Mouse (Mus musculus): ENCODE results near the gene Slc38a3.

Gene Slc38a3

DNA sequence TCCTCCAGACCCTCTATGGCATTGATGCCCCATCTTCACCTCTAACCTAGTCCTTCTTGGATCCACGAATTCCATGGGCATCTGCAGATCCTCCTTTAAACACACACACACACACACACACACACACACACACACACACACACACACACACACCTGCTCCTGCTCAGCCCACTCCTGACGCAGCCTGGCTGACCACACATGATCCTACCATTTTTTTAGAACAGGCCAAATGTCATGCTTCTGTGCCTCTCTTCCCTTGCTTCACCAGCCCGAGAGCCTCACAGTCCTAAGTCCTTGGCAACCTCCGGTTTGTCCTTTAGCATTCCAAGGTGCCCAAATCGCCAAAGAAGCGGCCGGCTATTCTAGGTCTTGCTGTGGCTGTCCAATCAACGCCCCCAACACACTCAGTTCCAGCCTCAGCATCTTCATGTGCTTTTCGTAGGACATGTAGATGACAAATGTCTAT lies at the start of gene Slc38a3:
TSS of gene Slc38a3 (minus strand) at position 51 of the 466 bp plus-strand sequence.
- in situ Hi-C loops (cut with MboI; ENCODE audit: low pct_unique_long_range_greater_than_20kb in 1 of 2, low sequenced_read_pairs in 2 of 2, unreplicated experiment in 1 of 2): no loop called here

DNA sequence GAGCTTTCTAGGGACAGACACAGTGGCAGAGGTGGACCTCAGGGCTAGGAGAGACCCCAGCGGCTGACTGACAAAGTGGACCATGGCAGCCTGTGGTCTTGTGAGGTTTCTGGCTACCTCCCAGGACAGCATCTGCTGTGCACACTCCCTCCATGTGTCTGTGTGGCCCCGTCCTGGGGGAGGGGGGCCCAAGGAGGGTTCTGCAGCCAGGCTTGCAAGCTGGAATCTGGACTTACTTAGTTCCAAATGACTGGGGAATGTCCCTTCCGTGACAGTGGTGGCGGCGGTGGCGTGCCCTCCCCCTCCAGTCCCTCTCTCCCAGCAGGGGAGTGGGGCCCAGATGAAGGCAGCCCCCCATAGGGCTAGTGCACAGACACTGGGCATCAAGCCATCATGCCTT lies 47.6 kb upstream of the Slc38a3 start:
- in situ Hi-C loops (cut with MboI; ENCODE audit: low pct_unique_long_range_greater_than_20kb in 1 of 2, low sequenced_read_pairs in 2 of 2, unreplicated experiment in 1 of 2): no loop called here

DNA sequence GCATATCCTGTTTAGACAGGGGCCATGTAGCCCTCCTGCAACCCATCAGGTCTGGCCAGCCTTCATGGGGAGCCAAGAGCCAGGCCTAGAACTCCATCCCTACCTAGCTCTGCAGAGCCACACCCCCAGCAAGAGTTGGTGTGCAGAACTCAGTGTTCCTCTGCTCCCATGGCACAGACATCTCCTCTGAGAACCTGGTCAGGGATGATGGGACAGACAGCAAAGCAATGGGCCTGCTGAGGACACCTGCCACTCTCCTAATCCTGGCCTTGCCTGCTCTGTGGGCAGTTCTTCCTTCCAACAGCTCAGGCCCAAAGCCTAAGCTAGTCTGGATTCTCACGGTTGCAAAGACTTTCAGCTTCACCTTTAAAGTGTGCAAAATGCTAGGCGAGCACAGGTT lies 46.3 kb upstream of the Slc38a3 start:
- in situ Hi-C loops (cut with MboI; ENCODE audit: low pct_unique_long_range_greater_than_20kb in 1 of 2, low sequenced_read_pairs in 2 of 2, unreplicated experiment in 1 of 2): no loop called here

DNA sequence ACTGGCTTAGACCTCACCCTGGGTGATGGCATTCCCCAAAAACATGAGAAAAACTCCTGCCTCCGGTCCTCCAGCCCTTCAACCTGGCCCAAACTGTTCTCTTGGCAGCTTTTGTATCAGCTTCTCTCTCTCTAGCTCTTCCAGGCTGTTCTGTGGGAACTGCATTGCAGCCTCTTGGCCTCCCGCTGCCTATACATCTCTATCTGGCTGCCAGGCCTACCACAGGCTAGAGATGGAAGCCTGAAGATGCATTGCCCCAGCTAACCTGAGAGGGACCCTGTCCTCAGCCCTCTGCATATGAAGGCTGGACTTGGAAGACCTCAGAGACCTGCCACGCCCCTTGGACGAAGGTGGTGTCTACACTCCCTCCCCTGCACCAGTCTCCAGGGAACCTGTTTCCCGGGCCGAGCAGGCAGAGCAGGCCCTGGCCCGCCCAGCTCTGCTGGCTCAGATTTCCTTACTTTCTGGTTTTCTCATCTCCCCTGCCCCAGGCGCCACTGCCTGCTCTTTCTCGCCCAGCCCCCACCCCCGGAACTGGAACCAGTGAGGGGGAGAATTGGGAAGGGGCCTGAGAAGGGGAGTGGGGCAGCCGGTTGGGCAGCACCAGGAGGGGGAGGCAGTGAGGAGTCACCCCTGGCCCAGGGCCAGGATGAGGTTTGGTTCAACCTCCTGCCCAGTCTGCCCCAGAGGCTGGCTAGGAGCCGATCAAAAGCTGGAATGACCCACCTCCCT lies 45.1 kb upstream of the Slc38a3 start:
- in situ Hi-C loops (cut with MboI; ENCODE audit: low pct_unique_long_range_greater_than_20kb in 1 of 2, low sequenced_read_pairs in 2 of 2, unreplicated experiment in 1 of 2): no loop called here

DNA sequence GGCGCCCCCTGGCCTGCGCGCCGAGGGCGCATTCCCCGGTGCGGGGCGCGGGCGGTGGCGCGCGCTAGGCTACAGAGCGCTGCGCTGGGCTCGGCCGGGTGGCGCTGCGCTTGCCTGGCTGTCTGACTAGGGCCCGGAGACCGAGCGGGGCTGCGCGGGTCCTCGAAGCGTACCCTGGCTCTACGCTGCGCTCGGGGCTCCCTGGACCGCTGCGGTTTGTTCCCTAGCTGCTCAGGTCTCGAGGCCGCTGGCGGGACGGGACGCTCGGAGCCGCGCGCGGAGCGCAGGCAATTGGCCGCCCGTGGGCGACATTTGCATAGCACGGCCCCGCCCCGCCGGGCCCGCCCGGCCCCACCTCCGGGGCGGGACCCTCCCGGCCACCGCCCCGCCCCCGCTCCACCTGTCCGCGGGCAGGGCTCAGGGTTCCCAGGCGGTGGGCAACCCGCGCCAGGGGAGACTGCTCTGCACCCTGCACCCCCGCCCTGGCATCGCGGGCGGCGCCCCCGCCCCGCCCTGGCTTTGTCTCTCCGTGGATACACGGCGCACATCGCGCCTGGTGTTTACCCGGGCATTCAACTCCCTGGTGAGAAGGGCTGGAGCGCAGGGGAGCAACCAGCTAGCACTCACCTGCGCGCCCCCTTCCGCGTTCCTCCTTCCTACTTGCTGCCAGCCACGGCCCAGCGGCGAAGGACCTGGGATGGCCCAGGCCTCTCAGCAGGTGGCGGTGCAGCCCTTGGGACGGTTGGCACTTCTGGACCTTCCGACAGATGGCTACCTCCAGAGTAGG lies 40.6 kb upstream of the Slc38a3 start, which contains the start of gene Sema3f:
TSS of gene Sema3f (minus strand) at position 779 of the 787 bp plus-strand sequence.
- in situ Hi-C loops (cut with MboI; ENCODE audit: low pct_unique_long_range_greater_than_20kb in 1 of 2, low sequenced_read_pairs in 2 of 2, unreplicated experiment in 1 of 2): no loop called here

DNA sequence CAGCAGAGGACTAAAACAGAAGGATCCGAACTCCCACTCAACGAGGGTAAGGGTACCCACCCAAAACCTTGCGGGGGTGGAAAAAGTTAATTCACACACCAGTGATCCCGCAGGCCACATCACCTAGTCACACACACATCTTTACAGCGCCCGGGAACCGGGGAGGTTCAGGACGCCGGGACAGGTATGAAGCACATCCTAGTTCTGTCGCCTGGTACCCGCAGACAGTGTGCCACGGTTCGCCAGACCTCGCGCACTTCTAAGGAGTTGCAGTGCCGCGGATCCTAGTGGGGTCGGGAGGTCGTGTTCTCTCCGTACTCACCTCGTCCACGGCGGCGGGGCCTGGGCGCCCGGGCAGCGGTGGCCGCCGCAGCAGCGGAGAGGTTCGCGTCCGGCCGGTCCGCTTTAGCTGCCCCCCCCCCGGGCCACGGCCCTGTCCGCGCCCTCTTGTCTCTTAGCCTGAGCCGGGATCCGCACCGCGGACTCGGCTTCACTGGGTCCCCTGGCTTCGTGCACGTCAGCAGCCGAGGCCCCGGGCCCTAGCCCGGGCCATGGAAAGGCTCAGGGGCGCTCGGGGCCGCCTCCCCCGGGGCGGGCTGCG lies 39.9 kb upstream of the Slc38a3 start:
- in situ Hi-C loops (cut with MboI; ENCODE audit: low pct_unique_long_range_greater_than_20kb in 1 of 2, low sequenced_read_pairs in 2 of 2, unreplicated experiment in 1 of 2): no loop called here

DNA sequence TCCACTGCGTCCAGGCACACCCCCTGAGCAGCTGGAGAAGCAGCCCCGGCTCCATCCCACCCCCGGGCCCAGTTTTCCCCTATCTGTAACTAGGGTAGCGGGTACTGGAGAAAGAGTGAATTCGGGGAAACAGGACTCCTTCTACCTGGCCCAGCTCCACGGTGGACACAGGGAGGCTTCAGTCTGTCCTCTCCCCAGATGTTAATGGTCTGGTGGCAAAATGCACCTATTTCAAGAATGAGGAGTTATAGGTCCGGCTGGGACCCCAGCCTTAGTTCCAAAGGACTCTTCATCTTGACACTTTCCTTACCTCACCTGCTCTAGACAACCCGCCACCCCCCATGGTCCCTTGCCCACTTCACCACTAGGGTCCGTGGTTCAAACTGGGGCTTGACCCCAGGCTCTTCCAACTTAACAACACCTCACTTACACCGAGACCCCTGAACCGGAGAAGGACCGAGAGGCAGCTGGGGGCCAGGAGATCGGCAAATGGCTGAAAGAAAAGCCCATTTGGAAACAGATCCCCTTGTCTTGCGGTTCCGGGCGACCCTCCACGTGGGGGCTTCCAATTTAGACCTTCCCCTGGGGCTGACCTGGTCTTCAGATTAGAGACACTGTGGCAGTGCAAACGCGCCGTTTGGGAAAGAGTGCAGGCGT lies 39.2 kb upstream of the Slc38a3 start:
- in situ Hi-C loops (cut with MboI; ENCODE audit: low pct_unique_long_range_greater_than_20kb in 1 of 2, low sequenced_read_pairs in 2 of 2, unreplicated experiment in 1 of 2): no loop called here

DNA sequence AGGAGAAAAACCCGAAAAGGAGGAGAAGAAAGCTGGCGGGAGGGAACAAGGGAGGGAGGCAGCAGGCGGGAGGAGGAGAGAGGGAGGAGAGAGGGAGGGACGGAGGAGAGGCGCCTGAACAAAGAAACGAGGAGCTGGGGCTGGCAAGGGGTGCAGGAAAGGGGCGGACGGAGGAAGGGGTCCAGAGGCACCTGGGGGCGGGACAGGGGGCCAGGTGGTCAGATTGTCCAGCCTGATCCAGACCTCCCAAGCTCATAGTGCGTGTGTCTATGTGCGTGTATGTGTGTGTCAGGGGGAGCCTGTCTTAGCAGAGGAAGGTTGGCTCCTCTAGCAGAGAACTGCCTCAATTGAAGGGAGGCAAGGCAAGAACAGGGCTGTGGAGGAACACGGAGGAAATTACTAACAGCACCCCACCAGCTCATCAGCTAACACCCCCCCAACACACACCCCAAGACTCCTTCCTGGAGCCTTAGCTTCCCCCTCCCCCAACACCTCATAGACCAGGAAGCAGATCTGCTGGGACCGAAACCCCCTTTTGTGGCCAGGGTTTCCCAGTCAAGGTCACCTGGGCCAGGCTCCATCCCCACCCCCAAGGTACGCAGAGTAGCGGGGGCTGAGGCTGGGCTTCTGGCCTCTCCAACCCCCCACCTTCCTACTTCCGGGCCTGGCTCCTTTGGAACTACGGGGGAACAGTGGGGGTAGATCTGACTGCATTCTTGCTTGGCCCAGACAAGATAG lies 38.5 kb upstream of the Slc38a3 start:
- in situ Hi-C loops (cut with MboI; ENCODE audit: low pct_unique_long_range_greater_than_20kb in 1 of 2, low sequenced_read_pairs in 2 of 2, unreplicated experiment in 1 of 2): no loop called here

DNA sequence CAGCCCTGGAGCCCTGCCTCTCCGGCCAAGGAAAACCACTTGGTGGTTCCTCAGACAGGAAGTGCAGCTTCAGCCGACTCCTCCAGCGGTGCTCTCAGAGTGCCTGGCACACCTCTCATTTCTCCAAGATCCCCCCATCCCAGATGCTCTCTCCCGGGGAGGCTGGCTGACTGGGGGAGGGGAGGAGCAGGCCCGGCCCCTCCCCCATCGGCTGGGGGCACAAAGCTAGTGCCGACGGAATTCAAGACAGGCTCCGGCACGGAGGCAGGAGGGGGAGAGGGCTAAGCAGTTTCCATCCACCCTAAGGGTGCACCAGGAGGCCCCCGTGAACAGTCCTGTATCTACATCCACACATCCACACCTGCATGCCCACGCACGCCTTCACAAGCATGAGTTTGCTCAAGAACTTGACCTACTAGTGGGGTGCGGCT lies 37.5 kb upstream of the Slc38a3 start:
- in situ Hi-C loops (cut with MboI; ENCODE audit: low pct_unique_long_range_greater_than_20kb in 1 of 2, low sequenced_read_pairs in 2 of 2, unreplicated experiment in 1 of 2): no loop called here

DNA sequence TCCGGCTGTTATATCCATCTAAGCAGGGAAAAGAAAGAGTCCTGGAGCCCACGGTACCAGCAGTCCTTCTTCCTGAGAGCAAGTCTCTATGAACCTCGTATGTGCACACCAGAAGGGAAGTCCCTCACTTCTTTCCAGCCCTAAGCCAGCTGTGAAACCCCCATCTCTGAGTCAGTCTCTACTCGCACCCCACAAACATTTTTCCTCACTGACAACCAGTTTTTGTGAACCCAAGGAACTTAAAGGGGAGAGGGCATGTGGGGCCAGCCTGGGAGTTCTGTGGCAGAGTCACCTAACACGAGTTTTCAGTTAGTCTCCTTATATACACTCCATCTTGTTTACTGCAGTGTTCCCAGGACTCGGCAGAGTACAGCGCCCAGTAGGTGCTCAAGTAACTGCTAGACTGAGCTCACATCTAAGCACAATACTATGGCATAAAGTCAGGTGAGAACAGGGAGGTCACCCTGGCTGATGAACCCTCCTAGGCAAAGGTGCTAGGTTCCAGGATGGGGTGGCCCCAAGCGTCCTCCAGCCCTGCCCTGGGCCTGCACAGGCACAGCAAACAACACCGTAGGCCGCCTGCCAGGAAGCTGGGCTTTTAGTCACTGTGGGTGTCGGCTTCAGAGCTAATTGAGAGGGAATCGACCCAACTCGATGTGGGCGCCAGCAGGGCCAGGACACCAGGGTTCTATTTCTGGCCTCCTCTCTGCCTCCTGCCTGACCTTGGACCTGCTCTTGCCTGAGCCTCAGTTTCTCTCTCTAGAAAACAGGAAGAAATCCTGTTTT lies 34.2 kb upstream of the Slc38a3 start:
- in situ Hi-C loops (cut with MboI; ENCODE audit: low pct_unique_long_range_greater_than_20kb in 1 of 2, low sequenced_read_pairs in 2 of 2, unreplicated experiment in 1 of 2): no loop called here

DNA sequence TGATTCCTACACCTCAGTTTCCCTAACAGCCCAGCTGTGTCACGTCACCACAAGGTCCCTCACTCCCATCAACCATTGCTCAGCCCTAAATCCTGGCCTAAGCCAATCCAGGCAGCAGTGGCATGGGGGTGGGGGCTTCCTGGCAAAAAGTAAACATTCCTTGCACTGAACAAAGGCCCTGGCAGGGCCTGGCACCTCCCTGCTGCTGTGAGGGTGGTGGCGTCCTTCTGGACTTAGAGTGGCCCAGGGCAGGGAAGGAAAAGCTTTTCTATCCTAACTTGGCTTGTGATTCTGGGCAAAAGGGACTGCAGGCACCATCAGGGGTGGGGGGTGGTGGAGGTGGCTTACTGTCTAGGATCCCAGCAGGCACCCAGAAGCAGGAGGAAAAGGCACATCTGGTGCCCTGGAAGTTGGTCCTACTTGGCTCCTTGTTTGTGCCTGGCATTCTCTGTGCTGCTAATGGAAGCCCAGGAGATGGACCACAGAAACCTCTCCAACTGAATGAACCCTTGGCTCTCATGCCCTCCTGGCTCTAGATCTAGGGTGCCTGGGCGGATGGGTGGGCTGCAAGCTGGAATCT lies 33.4 kb upstream of the Slc38a3 start:
- in situ Hi-C loops (cut with MboI; ENCODE audit: low pct_unique_long_range_greater_than_20kb in 1 of 2, low sequenced_read_pairs in 2 of 2, unreplicated experiment in 1 of 2): no loop called here

DNA sequence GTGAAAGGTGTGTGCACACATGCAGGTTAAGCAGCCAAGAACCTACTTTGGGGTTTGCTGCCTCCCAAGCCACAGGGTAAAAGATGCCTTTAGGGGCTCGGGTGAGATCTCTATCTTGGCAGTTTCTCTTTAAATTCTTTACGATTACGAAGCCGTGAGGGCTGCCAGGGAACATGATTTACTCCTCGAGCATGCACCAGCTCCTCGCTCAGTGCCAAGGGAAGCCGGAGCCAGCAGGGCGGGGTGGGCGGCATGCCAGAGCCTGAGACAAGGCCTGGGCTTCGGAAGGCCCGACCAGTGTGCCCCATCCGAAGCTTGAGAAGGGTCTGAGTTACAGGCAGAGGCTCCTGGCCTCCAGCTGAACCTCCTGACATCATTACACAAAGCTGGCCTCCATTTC lies 32.3 kb upstream of the Slc38a3 start:
- in situ Hi-C loops (cut with MboI; ENCODE audit: low pct_unique_long_range_greater_than_20kb in 1 of 2, low sequenced_read_pairs in 2 of 2, unreplicated experiment in 1 of 2): no loop called here

DNA sequence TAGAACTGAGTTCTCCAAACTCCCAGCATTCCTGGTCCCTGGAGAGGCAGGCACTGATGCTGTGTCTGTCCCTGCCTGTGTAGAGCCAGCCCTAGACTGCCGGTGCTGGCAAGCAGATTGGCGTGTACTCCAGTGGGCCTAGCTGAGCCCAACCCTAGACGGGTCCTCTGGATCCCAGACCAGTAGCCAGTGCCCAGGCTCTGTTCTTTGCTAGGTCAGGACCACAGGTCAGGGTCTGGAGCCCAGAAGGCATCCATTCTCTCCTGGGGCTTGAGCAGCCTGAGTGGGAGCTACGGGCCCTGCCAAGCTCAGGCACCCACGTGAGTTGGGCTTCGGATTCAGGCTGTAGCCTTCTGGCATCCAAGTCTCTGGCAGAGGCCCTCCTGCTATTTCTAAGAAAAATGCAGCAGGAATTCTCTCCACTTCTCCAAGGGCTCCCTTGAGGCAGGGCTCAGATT lies 30.8 kb upstream of the Slc38a3 start:
- in situ Hi-C loops (cut with MboI; ENCODE audit: low pct_unique_long_range_greater_than_20kb in 1 of 2, low sequenced_read_pairs in 2 of 2, unreplicated experiment in 1 of 2): no loop called here

DNA sequence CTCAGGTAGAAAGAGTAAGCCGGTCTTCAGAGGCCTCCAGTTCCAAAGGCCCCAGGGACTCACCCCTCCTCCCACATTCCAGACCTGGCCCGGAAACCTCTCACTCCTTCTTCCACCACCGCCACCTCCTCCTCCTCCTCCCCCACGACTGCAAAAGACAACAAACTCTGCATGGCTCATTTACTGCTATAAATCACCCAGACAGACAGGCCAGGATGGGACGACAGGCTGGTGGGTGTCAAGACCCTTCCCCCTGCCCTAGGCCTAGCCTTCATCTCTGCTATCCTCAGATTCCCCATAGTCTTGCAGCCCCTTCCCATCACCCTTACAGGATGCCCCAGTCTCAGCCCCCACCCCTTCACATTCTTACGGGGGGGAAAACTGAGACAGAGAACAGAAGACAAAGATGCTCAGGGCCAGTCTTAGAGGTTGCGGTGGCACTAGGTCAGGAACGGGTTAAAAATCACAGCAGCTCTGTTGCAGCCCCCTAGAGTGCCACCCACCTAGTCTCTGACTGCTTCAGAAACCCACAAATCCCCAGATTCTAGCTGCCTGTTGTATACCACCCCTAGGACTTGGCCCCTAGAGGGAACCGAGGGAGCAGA lies 30.1 kb upstream of the Slc38a3 start:
- in situ Hi-C loops (cut with MboI; ENCODE audit: low pct_unique_long_range_greater_than_20kb in 1 of 2, low sequenced_read_pairs in 2 of 2, unreplicated experiment in 1 of 2): no loop called here

DNA sequence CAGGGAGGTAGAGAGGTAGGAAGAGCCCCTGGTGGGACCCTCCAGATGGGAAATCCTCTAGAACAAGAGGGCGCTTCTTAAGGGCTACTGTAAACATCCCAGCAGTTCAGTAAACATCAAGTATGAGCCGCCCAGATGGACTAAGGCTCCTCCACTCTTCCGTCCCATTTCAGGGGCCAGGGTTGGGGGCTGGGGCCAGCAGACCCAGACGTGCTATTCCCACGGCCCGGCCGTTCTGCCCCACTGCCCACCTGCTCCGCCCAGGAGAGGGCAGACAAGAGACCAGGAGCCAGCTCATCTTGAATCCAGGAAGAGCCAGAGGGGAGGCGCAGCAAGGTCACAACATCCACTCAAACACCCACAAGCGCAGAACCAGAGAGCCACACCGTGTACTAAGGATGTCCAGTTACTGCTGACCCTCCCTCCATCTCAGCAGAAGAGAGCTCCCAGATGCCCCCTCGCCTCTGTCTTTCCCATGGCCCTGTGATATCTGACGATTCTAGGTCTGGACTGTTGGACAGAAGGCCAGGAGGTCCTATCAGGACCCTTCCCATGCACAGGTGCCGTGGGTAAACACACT lies 29.4 kb upstream of the Slc38a3 start:
- in situ Hi-C loops (cut with MboI; ENCODE audit: low pct_unique_long_range_greater_than_20kb in 1 of 2, low sequenced_read_pairs in 2 of 2, unreplicated experiment in 1 of 2): no loop called here

DNA sequence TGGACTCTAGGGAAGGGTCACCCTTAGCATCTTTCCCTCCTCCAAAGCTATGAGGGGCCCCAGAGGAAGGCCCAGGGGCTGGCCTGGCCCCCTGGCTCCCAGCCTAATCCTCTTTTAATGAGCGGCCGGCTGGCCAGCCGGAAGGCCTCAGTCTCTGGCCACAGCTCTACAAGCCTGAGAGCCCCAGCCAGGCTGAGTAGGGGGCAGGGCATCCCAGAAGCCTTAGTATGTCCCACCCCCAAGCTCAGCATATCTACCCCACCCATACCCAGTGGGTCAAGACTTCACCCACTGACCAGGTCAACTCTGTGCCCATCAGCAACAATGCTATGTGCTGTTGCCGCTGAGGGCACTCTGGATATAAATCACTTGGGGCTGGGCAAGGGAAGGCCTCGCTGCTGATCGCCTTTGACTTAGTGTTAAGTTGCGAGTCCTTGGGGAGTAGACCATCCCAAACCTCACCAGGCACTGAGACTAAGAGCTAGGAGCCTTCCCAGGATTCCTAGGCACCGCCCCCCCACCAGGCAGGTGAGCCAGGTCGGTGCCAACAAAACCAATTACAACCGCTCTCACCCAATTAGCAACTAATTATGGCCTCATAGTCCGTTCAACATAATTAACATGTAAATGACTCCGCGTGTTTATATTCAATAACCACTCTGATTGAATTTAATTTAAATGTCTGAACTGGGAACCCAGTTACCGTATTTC lies 28.6 kb upstream of the Slc38a3 start:
- in situ Hi-C loops (cut with MboI; ENCODE audit: low pct_unique_long_range_greater_than_20kb in 1 of 2, low sequenced_read_pairs in 2 of 2, unreplicated experiment in 1 of 2): no loop called here
